Mouse (Mus musculus) right cerebral cortex, postnatal 4 days (tissue): ENCODE results near the gene Tbk1.

Experiments
- DNase-seq: peaks from one replicate; pipeline ENCODE4 v3.0.0-alpha.2; 2022

Gene Tbk1

GRCm38 (mm10) chr10:121586675-121587370 is at the start of gene Tbk1:
Gene Tbk1, minus strand, starts transcription at chr10:121586787.
- DNase-seq, result peak; percentile 88

- DNase-seq, result no peak
Observed at GRCm38 (mm10) chr10:121636276-121636675, 49.7 kb upstream of the Tbk1 start.

GRCm38 (mm10) chr10:121634159-121634558 is 47.6 kb upstream of the Tbk1 start:
- DNase-seq, result no peak

- no peak for DNase-seq
Observed at GRCm38 (mm10) chr10:121628561-121629040, 42.0 kb upstream of the Tbk1 start.

GRCm38 (mm10) chr10:121627216-121627852 is 40.7 kb upstream of the Tbk1 start:
- no peak for DNase-seq

GRCm38 (mm10) chr10:121626186-121626882 is 39.7 kb upstream of the Tbk1 start, which contains the start of gene Xpot:
Gene Xpot, minus strand, starts transcription at chr10:121626332.
- peak; percentile 97 for DNase-seq

GRCm38 (mm10) chr10:121625407-121626185 is 39.0 kb upstream of the Tbk1 start:
- no peak for DNase-seq

- DNase-seq, result no peak
Observed at GRCm38 (mm10) chr10:121625006-121625405, 38.4 kb upstream of the Tbk1 start.

GRCm38 (mm10) chr10:121623670-121624069 is 37.1 kb upstream of the Tbk1 start:
- no peak for DNase-seq

- DNase-seq, result no peak
Observed at GRCm38 (mm10) chr10:121622431-121622830, 35.8 kb upstream of the Tbk1 start.

- no peak for DNase-seq
Observed at GRCm38 (mm10) chr10:121615935-121616334, 29.3 kb upstream of the Tbk1 start.

GRCm38 (mm10) chr10:121615146-121615870 is 28.7 kb upstream of the Tbk1 start:
- DNase-seq, result no peak

GRCm38 (mm10) chr10:121613570-121613969 is 27.0 kb upstream of the Tbk1 start:
- no peak for DNase-seq

- DNase-seq, result no peak
Observed at GRCm38 (mm10) chr10:121612448-121612847, 25.9 kb upstream of the Tbk1 start.

- DNase-seq, result no peak
Observed at GRCm38 (mm10) chr10:121611587-121611986, 25.0 kb upstream of the Tbk1 start.

- no peak for DNase-seq
Observed at GRCm38 (mm10) chr10:121608177-121608576, 21.6 kb upstream of the Tbk1 start.

- no peak for DNase-seq
Observed at GRCm38 (mm10) chr10:121604632-121605344, 18.2 kb upstream of the Tbk1 start.

- DNase-seq, result no peak
Observed at GRCm38 (mm10) chr10:121603556-121603955, 17.0 kb upstream of the Tbk1 start.

- no peak for DNase-seq
Observed at GRCm38 (mm10) chr10:121601272-121601671, 14.7 kb upstream of the Tbk1 start.

- no peak for DNase-seq
Observed at GRCm38 (mm10) chr10:121596580-121596979, 10.0 kb upstream of the Tbk1 start.

GRCm38 (mm10) chr10:121591106-121591505 is 4.5 kb upstream of the Tbk1 start:
- DNase-seq, result no peak
